Mouse (Mus musculus) small intestine, adult 2 months (tissue): Measurements from ENCODE around the gene Gsdma3.

ENCODE experiments used
- CTCF ChIP-seq: fragments of 200-500 bp; IDR thresholded peaks from 2 replicates; pipeline ENCODE4 v1.5.1; 2012; ENCODE audit warnings: low read depth, mild to moderate bottlenecking, control low read depth, inconsistent platforms, low read length, moderate library complexity, mixed read lengths; ENCODE audit not compliant: insufficient replicate concordance, insufficient read length; ENCODE audit errors: extremely low read depth
- POLR2A ChIP-seq: fragments of 200-500 bp; IDR thresholded peaks from 2 replicates; pipeline ENCODE4 v1.6.1; 2012; ENCODE audit warnings: low read depth, mild to moderate bottlenecking, control low read depth, inconsistent platforms, low read length, moderate library complexity

DNA sequence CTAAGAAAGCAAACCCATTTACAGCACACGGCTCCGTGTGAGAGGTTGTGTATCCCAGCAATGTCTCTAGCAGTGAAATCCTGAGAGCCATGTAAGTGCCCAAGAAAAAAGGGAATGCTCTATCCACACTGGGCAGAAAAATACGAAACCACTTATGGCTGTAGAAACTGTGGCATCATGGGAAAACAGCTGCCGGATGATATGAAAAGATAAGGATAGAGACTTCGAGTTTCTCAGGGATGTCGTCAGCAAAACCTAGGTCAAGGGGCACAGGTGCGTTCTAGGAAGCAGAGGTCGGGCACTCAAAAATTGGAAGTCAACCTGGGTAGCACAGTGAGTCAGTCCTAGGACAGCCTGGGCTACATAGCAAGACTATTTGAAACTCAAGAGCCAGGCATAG, 36.9 kb upstream of the Gsdma3 start:
- TF ChIP-seq CTCF (no peak), POLR2A (no peak)
